Mouse (Mus musculus): ENCODE measurements around the gene Nlrp4f. TPM values are rescaled to one million over a fixed set of nuclear protein-coding genes. Genes with fewer than 3 reads are reported as not detected.

Nlrp4f gene
- polyA plus RNA-seq (2012; rRNA removed; ENCODE audit: low replicate concordance) = not detected in 2 replicates

GRCm38 (mm10) chr13:65205877-65206276, at the start of gene Nlrp4f:
Nlrp4f (minus strand) TSS chr13:65205977.

DNA sequence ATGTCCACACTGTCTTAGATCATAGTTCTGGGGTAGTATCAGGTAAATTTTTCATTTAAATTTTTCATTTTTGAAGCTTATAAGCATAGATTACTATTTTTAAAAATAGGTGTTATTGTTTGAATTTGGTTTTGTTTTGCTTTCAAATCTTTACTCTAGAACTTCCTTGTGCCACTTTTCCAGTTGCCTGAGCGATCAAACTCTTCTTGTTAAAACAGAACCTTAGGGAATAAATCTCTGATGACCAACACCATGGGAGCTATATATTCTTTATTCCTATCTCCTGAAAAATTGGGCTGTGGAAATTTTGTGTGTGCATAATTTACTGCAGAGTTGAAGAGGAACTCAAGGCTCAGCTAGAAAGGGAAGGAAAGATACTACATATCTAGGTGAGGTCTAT, 55.8 kb downstream of the Nlrp4f start, which contains the start of gene Olfr466:
TSS of gene Olfr466 (plus strand) at position 301 of the 400 bp plus-strand sequence.

GRCm38 (mm10) chr13:65137789-65138188, 68.0 kb downstream of the Nlrp4f start, which contains the start of gene Olfr465-ps1:
Olfr465-ps1 (plus strand) TSS chr13:65138089.

Other genes with a start within 250 kb of the Nlrp4f start
- not detected in 2 replicates for gene Spata31d1c, start 172.9 kb downstream of the Nlrp4f start, polyA plus RNA-seq (2012; rRNA removed; ENCODE audit: low replicate concordance)
- not detected in 2 replicates for gene Prss47, start 153.2 kb downstream of the Nlrp4f start, polyA plus RNA-seq (2012; rRNA removed; ENCODE audit: low replicate concordance)
- gene Mfsd14b, start 93.0 kb downstream of the Nlrp4f start, polyA plus RNA-seq (2012; rRNA removed; ENCODE audit: low replicate concordance) = 21.9 and 22.4 TPM in 2 replicates
- gene Olfr465-ps1, start 67.9 kb downstream of the Nlrp4f start, polyA plus RNA-seq (2012; rRNA removed; ENCODE audit: low replicate concordance) = not detected in 2 replicates
- gene Olfr466, start 55.7 kb downstream of the Nlrp4f start, polyA plus RNA-seq (2012; rRNA removed; ENCODE audit: low replicate concordance) = not detected in 2 replicates
- 0.10 TPM in 1 of 2 replicates, not detected in the other for gene Gm10775, start 53.6 kb upstream of the Nlrp4f start, polyA plus RNA-seq (2012; rRNA removed; ENCODE audit: low replicate concordance)
- gene Zfp369, start 72.8 kb upstream of the Nlrp4f start, polyA plus RNA-seq (2012; rRNA removed; ENCODE audit: low replicate concordance) = 18.1 and 25.4 TPM in 2 replicates